Mouse (Mus musculus): Measurements from ENCODE around the gene Zfp281. TPM values are rescaled to one million over a fixed set of nuclear protein-coding genes. Genes with fewer than 3 reads are reported as not detected.

Zfp281 gene
- polyA plus RNA-seq, 1 experiment from 2014 or later = 26.6 TPM

GRCm38 (mm10) chr1:136639221-136639620 is 14.5 kb downstream of the Zfp281 start:
- Histone ChIP-seq H3K27ac (no peak overlapping the region), H3K4me2 (no peak overlapping the region), H3K9me3 (replicated peaks) (no peaks in the 10 kb centered on the region), H3K36me3 (ENCODE audit: poor library complexity, severe bottlenecking) (no peaks in the 10 kb centered on the region), H3K4me1 (no peaks in the 10 kb centered on the region), H3K4me3 (no peak overlapping the region), H3K9ac (no peak overlapping the region), H3K27me3 (no peaks in the 10 kb centered on the region)
- no peak for ATAC-seq
- 89% methylated on average over 2 of the region's 2 CpGs for WGBS

- no peak overlapping the region for H3K27ac ChIP-seq
- H3K27me3 ChIP-seq = no peaks in the 10 kb centered on the region
- H3K9ac ChIP-seq = no peak overlapping the region
- ATAC-seq = no peak
- 84% methylated on average over 3 of the region's 3 CpGs for WGBS
- no peak overlapping the region for H3K4me2 ChIP-seq
- no peaks in the 10 kb centered on the region for H3K36me3 ChIP-seq (ENCODE audit: poor library complexity, severe bottlenecking)
- H3K4me3 ChIP-seq = no peak overlapping the region
- no peaks in the 10 kb centered on the region for H3K4me1 ChIP-seq
- H3K9me3 ChIP-seq (replicated peaks) = no peaks in the 10 kb centered on the region
Measured at GRCm38 (mm10) chr1:136642701-136643100, 18.0 kb downstream of the Zfp281 start.

GRCm38 (mm10) chr1:136644486-136644885 is 19.8 kb downstream of the Zfp281 start:
- Histone ChIP-seq H3K4me3 (no peak overlapping the region), H3K4me2 (no peak overlapping the region), H3K9me3 (replicated peaks) (no peaks in the 10 kb centered on the region), H3K36me3 (ENCODE audit: poor library complexity, severe bottlenecking) (no peaks in the 10 kb centered on the region), H3K27me3 (no peaks in the 10 kb centered on the region), H3K27ac (no peak overlapping the region), H3K9ac (no peak overlapping the region), H3K4me1 (no peaks in the 10 kb centered on the region)
- ATAC-seq = no peak
- WGBS = 71% methylated on average over 4 of the region's 4 CpGs

GRCm38 (mm10) chr1:136645849-136646625 is 21.3 kb downstream of the Zfp281 start:
- Histone ChIP-seq H3K4me2 (no peak overlapping the region), H3K36me3 (ENCODE audit: poor library complexity, severe bottlenecking) (no peaks in the 10 kb centered on the region), H3K27me3 (no peaks in the 10 kb centered on the region), H3K9me3 (replicated peaks) (no peaks in the 10 kb centered on the region), H3K27ac (no peak overlapping the region), H3K4me1 (no peaks in the 10 kb centered on the region), H3K4me3 (no peak overlapping the region), H3K9ac (no peak overlapping the region)
- ATAC-seq = no peak
- WGBS = 88% methylated on average over 8 of the region's 8 CpGs

GRCm38 (mm10) chr1:136652066-136652465 is 27.4 kb downstream of the Zfp281 start:
- no peak overlapping the region for H3K4me2 ChIP-seq
- 91% methylated on average over 3 of the region's 3 CpGs for WGBS
- no peak overlapping the region for H3K4me3 ChIP-seq
- H3K9me3 ChIP-seq (replicated peaks) = no peaks in the 10 kb centered on the region
- H3K27ac ChIP-seq = no peak overlapping the region
- ATAC-seq = no peak
- no peak overlapping the region for H3K9ac ChIP-seq
- no peaks in the 10 kb centered on the region for H3K4me1 ChIP-seq
- no peaks in the 10 kb centered on the region for H3K36me3 ChIP-seq (ENCODE audit: poor library complexity, severe bottlenecking)
- no peaks in the 10 kb centered on the region for H3K27me3 ChIP-seq

GRCm38 (mm10) chr1:136653526-136653925 is 28.8 kb downstream of the Zfp281 start:
- H3K4me3 ChIP-seq = no peak overlapping the region
- 85% methylated on average over 8 of the region's 8 CpGs for WGBS
- no peak overlapping the region for H3K9ac ChIP-seq
- H3K4me1 ChIP-seq = no peaks in the 10 kb centered on the region
- H3K36me3 ChIP-seq (ENCODE audit: poor library complexity, severe bottlenecking) = no peaks in the 10 kb centered on the region
- no peak overlapping the region for H3K4me2 ChIP-seq
- H3K27me3 ChIP-seq = no peaks in the 10 kb centered on the region
- no peak overlapping the region for H3K27ac ChIP-seq
- no peak for ATAC-seq
- no peaks in the 10 kb centered on the region for H3K9me3 ChIP-seq (replicated peaks)

- ATAC-seq = no peak
- no peaks in the 10 kb centered on the region for H3K27me3 ChIP-seq
- H3K4me3 ChIP-seq = no peak overlapping the region
- no peaks in the 10 kb centered on the region for H3K36me3 ChIP-seq (ENCODE audit: poor library complexity, severe bottlenecking)
- H3K9me3 ChIP-seq (replicated peaks) = no peaks in the 10 kb centered on the region
- H3K27ac ChIP-seq = no peak overlapping the region
- H3K4me2 ChIP-seq = no peak overlapping the region
- H3K4me1 ChIP-seq = no peaks in the 10 kb centered on the region
- WGBS = 75% methylated on average over 11 of the region's 11 CpGs
- no peak overlapping the region for H3K9ac ChIP-seq
Measured at GRCm38 (mm10) chr1:136654385-136654784, 29.7 kb downstream of the Zfp281 start.

- peaks cover 4% of the 10 kb centered on the region for H3K4me1 ChIP-seq
- H3K4me3 ChIP-seq = no peak overlapping the region
- no peak overlapping the region for H3K9ac ChIP-seq
- H3K27me3 ChIP-seq = no peaks in the 10 kb centered on the region
- ATAC-seq = no peak
- H3K27ac ChIP-seq = no peak overlapping the region
- H3K9me3 ChIP-seq (replicated peaks) = no peaks in the 10 kb centered on the region
- H3K36me3 ChIP-seq (ENCODE audit: poor library complexity, severe bottlenecking) = no peaks in the 10 kb centered on the region
- WGBS = 86% methylated on average over 7 of the region's 7 CpGs
- H3K4me2 ChIP-seq = no peak overlapping the region
Measured at GRCm38 (mm10) chr1:136656619-136657018, 31.9 kb downstream of the Zfp281 start.

- 89% methylated on average over 13 of the region's 13 CpGs for WGBS
- ATAC-seq = no peak
Measured at GRCm38 (mm10) chr1:136658456-136659227, 33.9 kb downstream of the Zfp281 start.

GRCm38 (mm10) chr1:136659337-136659736 is 34.6 kb downstream of the Zfp281 start:
- peaks cover 14% of the 10 kb centered on the region for H3K4me1 ChIP-seq
- no peak overlapping the region for H3K9ac ChIP-seq
- H3K4me2 ChIP-seq = no peak overlapping the region
- ATAC-seq = no peak
- H3K36me3 ChIP-seq (ENCODE audit: poor library complexity, severe bottlenecking) = no peaks in the 10 kb centered on the region
- H3K9me3 ChIP-seq (replicated peaks) = no peaks in the 10 kb centered on the region
- 68% methylated on average over 9 of the region's 9 CpGs for WGBS
- H3K27ac ChIP-seq = no peak overlapping the region
- no peak overlapping the region for H3K4me3 ChIP-seq
- no peaks in the 10 kb centered on the region for H3K27me3 ChIP-seq

More at GRCm38 (mm10) chr1:136658456-136659227, 33.9 kb downstream of the Zfp281 start:
- Histone ChIP-seq H3K9me3 (replicated peaks) (no peaks in the 10 kb centered on the region), H3K4me2 (no peak overlapping the region), H3K27me3 (no peaks in the 10 kb centered on the region), H3K4me1 (peaks cover 14% of the 10 kb centered on the region), H3K9ac (no peak overlapping the region), H3K27ac (no peak overlapping the region), H3K4me3 (no peak overlapping the region), H3K36me3 (ENCODE audit: poor library complexity, severe bottlenecking) (no peaks in the 10 kb centered on the region)

GRCm38 (mm10) chr1:136659917-136660316 is 35.2 kb downstream of the Zfp281 start:
- ATAC-seq = no peak
- no peak overlapping the region for H3K4me2 ChIP-seq
- 79% methylated on average over 9 of the region's 9 CpGs for WGBS
- H3K9me3 ChIP-seq (replicated peaks) = no peaks in the 10 kb centered on the region
- no peaks in the 10 kb centered on the region for H3K27me3 ChIP-seq
- no peak overlapping the region for H3K4me3 ChIP-seq
- H3K36me3 ChIP-seq (ENCODE audit: poor library complexity, severe bottlenecking) = no peaks in the 10 kb centered on the region
- H3K27ac ChIP-seq = no peak overlapping the region
- no peak overlapping the region for H3K9ac ChIP-seq
- H3K4me1 ChIP-seq = peaks cover 14% of the 10 kb centered on the region

- Histone ChIP-seq H3K9me3 (replicated peaks) (no peaks in the 10 kb centered on the region), H3K36me3 (ENCODE audit: poor library complexity, severe bottlenecking) (no peaks in the 10 kb centered on the region), H3K27ac (no peak overlapping the region), H3K9ac (no peak overlapping the region), H3K4me2 (peak overlapping the region; percentile 34), H3K4me1 (peaks cover 14% of the 10 kb centered on the region), H3K4me3 (no peak overlapping the region), H3K27me3 (no peaks in the 10 kb centered on the region)
- 22% methylated on average over 9 of the region's 9 CpGs for WGBS
- ATAC-seq = no peak
Measured at GRCm38 (mm10) chr1:136661511-136661910, 36.8 kb downstream of the Zfp281 start.

All from forebrain, embryonic 13.5 days (tissue).